Mouse (Mus musculus) heart, embryonic 16.5 days (tissue): ENCODE results near the gene Sap30. TPM values are rescaled to one million over a fixed set of nuclear protein-coding genes. Genes with fewer than 3 reads are reported as not detected.
"Not testable (repeated sequence)": the region's sequence is repeated elsewhere in the genome, so short reads cannot be mapped to it uniquely, and the experiment has no call there.

ENCODE experiments used
- ATAC-seq: fragments of 200-750 bp; cut with Nextera tagmentation; replicated peaks from 2 replicates; pipeline ENCODE4 v1.8.0; 2017; ENCODE audit warnings: moderate number of reproducible peaks; ENCODE audit not compliant: insufficient read depth, low FRiP score; ENCODE audit errors: extremely low read depth
- H3K27ac ChIP-seq: fragments of 300-500 bp; sonication (generic); 2 replicates; pipeline ENCODE4 v1.5.1; 2014; ENCODE audit warnings: mild to moderate bottlenecking, low read length, control low read depth, moderate library complexity
- H3K27me3 ChIP-seq: fragments of 300-500 bp; sonication (generic); 2 replicates; pipeline ENCODE4 v1.6.1; 2014; ENCODE audit warnings: low read length, mixed read lengths; ENCODE audit not compliant: control insufficient read depth, insufficient read depth
- H3K36me3 ChIP-seq: fragments of 300-500 bp; sonication (generic); 2 replicates; pipeline ENCODE4 v1.6.1; 2014; ENCODE audit not compliant: control insufficient read depth, insufficient read depth
- H3K4me1 ChIP-seq: fragments of 300-500 bp; sonication (generic); 2 replicates; pipeline ENCODE4 v1.6.1; 2014; ENCODE audit warnings: low read length, mixed read lengths; ENCODE audit not compliant: control insufficient read depth, insufficient read depth
- H3K4me2 ChIP-seq: fragments of 300-500 bp; sonication (generic); 2 replicates; pipeline ENCODE4 v1.6.1; 2014; ENCODE audit warnings: low read depth, mild to moderate bottlenecking, control low read depth, low read length
- H3K4me3 ChIP-seq: fragments of 300-500 bp; sonication (generic); 2 replicates; pipeline ENCODE4 v1.5.1; 2014; ENCODE audit warnings: mild to moderate bottlenecking, control low read depth, low read length
- H3K9ac ChIP-seq: fragments of 300-500 bp; sonication (generic); 2 replicates; pipeline ENCODE4 v1.6.1; 2014; ENCODE audit warnings: low read length, control low read depth
- H3K9me3 ChIP-seq: fragments of 300-500 bp; sonication (generic); replicated peaks from 2 replicates; pipeline ENCODE4 v1.6.1; 2016; ENCODE audit warnings: low read length; ENCODE audit not compliant: control insufficient read depth
- WGBS: fragments of 180-500 bp; shearing (Covaris S2); extraction: QIAGEN DNeasy Blood & Tissue Kit; methylation state at CpG from one replicate; pipeline ENCODE4 v1.1.7; 2014; 5-methylcytosine and 5-hydroxymethylcytosine counted together
- polyA plus RNA-seq: library from polyadenylated mRNA; unstranded; fragments of >200 nt; fragmentation: Nextera tagmentation; extraction: Ambion mirVana; gene quantifications from 2 replicates; pipeline ENCODE4 v1.2.1, GENCODE M21; 2015

Sap30 gene
- polyA plus RNA-seq, 1 experiment from 2014 or later = 44.5 TPM

GRCm38 (mm10) chr8:57457942-57458341, 29.7 kb downstream of the Sap30 start:
- WGBS = 70% methylated on average over 3 of the region's 3 CpGs
- ATAC-seq = no peak
- no peaks in the 10 kb centered on the region for H3K27me3 ChIP-seq

GRCm38 (mm10) chr8:57457152-57457551, 30.5 kb downstream of the Sap30 start:
- Histone ChIP-seq H3K9me3 (peaks cover 5% of the 10 kb centered on the region), H3K4me2 (no peak overlapping the region; the same call in 1 of the 2 replicates), H3K4me3 (no peak overlapping the region), H3K9ac (no peak overlapping the region), H3K36me3 (no peaks in the 10 kb centered on the region), H3K27me3 (no peaks in the 10 kb centered on the region), H3K27ac (no peak overlapping the region), H3K4me1 (no peaks in the 10 kb centered on the region; the same call in 1 of the 2 replicates)
- WGBS = 60% methylated on average over 6 of the region's 6 CpGs
- no peak for ATAC-seq

More at GRCm38 (mm10) chr8:57457942-57458341, 29.7 kb downstream of the Sap30 start:
- no peaks in the 10 kb centered on the region for H3K36me3 ChIP-seq
- H3K4me1 ChIP-seq = no peaks in the 10 kb centered on the region; the same call in 1 of the 2 replicates
- no peak overlapping the region for H3K4me2 ChIP-seq
- H3K27ac ChIP-seq = no peak overlapping the region
- no peak overlapping the region for H3K9ac ChIP-seq
- no peak overlapping the region for H3K4me3 ChIP-seq
- peaks cover 5% of the 10 kb centered on the region for H3K9me3 ChIP-seq

GRCm38 (mm10) chr8:57455765-57456164, 31.9 kb downstream of the Sap30 start, which contains the start of gene Scrg1:
Gene Scrg1 (plus strand): TSS chr8:57455923.
- Histone ChIP-seq H3K4me3 (no peak within 1 kb of the TSS), H3K27me3 (no peaks in the 10 kb centered on the region), H3K4me2 (no peak within 1 kb of the TSS; the same call in 1 of the 2 replicates), H3K9me3 (peaks cover 5% of the 10 kb centered on the region), H3K4me1 (no peaks in the 10 kb centered on the region; the same call in 1 of the 2 replicates), H3K27ac (no peak within 1 kb of the TSS), H3K9ac (no peak within 1 kb of the TSS), H3K36me3 (no peaks in the 10 kb centered on the region)
- ATAC-seq = no peak
- WGBS = 67% methylated on average over 3 of the region's 3 CpGs

- Histone ChIP-seq H3K4me2 (no peak overlapping the region), H3K9ac (no peak overlapping the region), H3K4me3 (no peak overlapping the region), H3K4me1 (no peaks in the 10 kb centered on the region; the same call in 1 of the 2 replicates), H3K36me3 (no peaks in the 10 kb centered on the region), H3K9me3 (peaks cover 6% of the 10 kb centered on the region), H3K27ac (no peak overlapping the region), H3K27me3 (no peaks in the 10 kb centered on the region)
- 86% methylated on average over 2 of the region's 2 CpGs for WGBS
- no peak for ATAC-seq
These were observed 34.3 kb downstream of the Sap30 start for GRCm38 (mm10) chr8:57453361-57453760.

GRCm38 (mm10) chr8:57451896-57452295, 35.8 kb downstream of the Sap30 start:
- Histone ChIP-seq H3K9ac (no peak overlapping the region), H3K36me3 (no peaks in the 10 kb centered on the region), H3K4me1 (no peaks in the 10 kb centered on the region), H3K27ac (no peak overlapping the region), H3K4me2 (no peak overlapping the region), H3K4me3 (no peak overlapping the region), H3K9me3 (peaks cover 8% of the 10 kb centered on the region), H3K27me3 (no peaks in the 10 kb centered on the region)
- ATAC-seq = no peak
- WGBS = 94% methylated on average over 4 of the region's 4 CpGs

DNA sequence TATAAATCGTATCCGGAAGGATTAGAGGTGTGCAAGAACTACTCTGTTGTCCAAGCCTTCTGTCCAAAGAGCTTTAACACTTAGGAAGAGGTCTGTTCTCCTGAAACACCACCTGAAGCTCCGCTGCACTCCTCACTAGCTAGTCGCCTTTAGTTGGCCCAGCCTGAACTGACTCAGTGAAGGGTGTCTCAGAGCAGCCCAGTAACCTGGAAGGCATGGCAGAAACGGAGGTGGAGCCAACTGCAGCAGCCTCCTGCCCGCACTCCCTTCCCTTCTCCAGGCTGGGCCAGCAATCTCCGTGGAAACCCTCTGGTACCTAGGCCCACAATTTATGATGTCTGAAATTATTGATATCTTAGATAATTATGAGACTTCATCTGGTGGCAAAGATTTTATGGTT, 36.9 kb downstream of the Sap30 start:
- Histone ChIP-seq H3K4me3 (no peak overlapping the region), H3K4me2 (no peak overlapping the region), H3K27ac (no peak overlapping the region), H3K9ac (no peak overlapping the region), H3K36me3 (no peaks in the 10 kb centered on the region), H3K9me3 (peaks cover 8% of the 10 kb centered on the region), H3K27me3 (no peaks in the 10 kb centered on the region), H3K4me1 (no peaks in the 10 kb centered on the region)
- no peak for ATAC-seq
- 77% methylated on average over 7 of the region's 7 CpGs for WGBS

DNA sequence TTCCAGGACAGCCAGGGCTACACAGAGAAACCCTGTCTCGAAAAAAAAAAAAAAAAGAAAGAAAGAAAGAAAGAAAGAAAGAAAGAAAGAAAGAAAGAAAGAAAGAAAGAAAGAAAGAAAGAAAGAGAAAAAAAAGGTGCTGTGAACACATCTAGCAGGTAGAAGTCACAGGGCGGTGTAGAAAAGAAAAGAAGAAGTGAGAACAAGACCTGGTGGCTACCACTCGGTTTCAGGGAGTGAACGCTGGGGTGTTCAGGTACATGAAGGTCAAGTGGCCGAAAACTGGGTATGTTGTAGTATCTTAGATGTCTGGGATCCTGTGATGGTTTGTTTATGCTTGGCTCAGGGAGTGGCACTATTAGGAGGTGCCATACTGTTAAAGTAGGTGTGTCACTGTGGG, 41.8 kb downstream of the Sap30 start:
- H3K4me2 ChIP-seq, H3K27me3 ChIP-seq, H3K27ac ChIP-seq, H3K4me3 ChIP-seq, H3K36me3 ChIP-seq, H3K9ac ChIP-seq, H3K4me1 ChIP-seq, H3K9me3 ChIP-seq, ATAC-seq: not testable (repeated sequence)
- 84% methylated on average over 4 of the region's 5 CpGs for WGBS

- ATAC-seq = no peak
- no peaks in the 10 kb centered on the region for H3K4me1 ChIP-seq
- H3K9me3 ChIP-seq = peaks cover 1% of the 10 kb centered on the region; the same call in 1 of the 2 replicates
- no peak overlapping the region for H3K4me2 ChIP-seq
- H3K27ac ChIP-seq = no peak overlapping the region
- 77% methylated on average over 4 of the region's 4 CpGs for WGBS
- no peak overlapping the region for H3K9ac ChIP-seq
- H3K36me3 ChIP-seq = no peaks in the 10 kb centered on the region
- no peaks in the 10 kb centered on the region for H3K27me3 ChIP-seq
- no peak overlapping the region for H3K4me3 ChIP-seq
These were observed 44.4 kb downstream of the Sap30 start for GRCm38 (mm10) chr8:57443289-57443688.

DNA sequence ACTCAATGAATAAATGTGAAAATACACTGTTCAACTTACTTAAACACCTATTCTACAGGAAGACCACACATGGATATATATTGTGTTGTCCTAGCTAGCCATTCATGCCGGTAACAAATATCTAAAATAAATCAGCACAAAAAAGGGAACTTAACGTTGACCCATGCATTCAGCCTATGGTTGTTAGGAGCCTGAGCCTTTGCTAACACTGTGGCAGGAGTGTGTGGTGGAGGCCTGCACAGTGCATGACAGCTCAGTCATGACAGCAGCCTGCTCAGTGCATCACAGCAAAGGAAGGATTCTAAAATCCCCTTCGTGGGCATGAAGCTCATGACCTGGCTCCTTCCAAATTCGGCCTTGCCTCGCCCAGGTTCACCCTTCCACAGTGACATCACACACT, 46.1 kb downstream of the Sap30 start:
- H3K9ac ChIP-seq = no peak overlapping the region
- H3K4me1 ChIP-seq = no peaks in the 10 kb centered on the region
- WGBS = 79% methylated on average over 5 of the region's 5 CpGs
- H3K27me3 ChIP-seq = no peaks in the 10 kb centered on the region
- no peak for ATAC-seq
- H3K27ac ChIP-seq = no peak overlapping the region
- H3K36me3 ChIP-seq = no peaks in the 10 kb centered on the region
- no peaks in the 10 kb centered on the region for H3K9me3 ChIP-seq
- no peak overlapping the region for H3K4me2 ChIP-seq
- no peak overlapping the region for H3K4me3 ChIP-seq
